Mouse (Mus musculus) cerebellum, postnatal 25 days (tissue): Measurements from ENCODE around the gene Ung.

Experiments used
- DNase-seq, 2 experiments: peaks; one replicate each; pipeline ENCODE4 v3.0.0; 2021; ENCODE audit warnings: mixed read lengths in 2 of 2

The Ung gene

DNA sequence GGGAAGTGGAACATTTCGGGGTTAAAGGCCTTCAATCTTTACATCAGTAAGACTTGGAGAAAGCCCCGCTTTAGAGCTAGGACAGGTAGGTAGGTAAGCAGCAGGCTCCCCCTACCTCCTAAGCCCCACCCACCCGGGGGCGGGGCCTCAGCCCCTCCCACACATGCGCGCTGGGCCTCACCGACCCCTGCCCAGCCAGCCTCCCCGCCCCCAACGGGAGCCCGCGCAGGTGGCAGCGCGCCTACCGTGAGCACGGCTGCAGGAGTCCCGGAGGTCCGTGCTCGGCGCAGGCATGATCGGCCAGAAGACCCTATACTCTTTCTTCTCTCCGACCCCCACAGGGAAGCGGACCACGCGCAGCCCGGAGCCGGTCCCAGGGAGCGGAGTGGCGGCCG lies at the start of gene Ung:
Gene Ung, plus strand, starts transcription at position 176 of the 395 bp plus-strand sequence.
- peak in 1 of 2 experiments; percentile 76 for DNase-seq

DNA sequence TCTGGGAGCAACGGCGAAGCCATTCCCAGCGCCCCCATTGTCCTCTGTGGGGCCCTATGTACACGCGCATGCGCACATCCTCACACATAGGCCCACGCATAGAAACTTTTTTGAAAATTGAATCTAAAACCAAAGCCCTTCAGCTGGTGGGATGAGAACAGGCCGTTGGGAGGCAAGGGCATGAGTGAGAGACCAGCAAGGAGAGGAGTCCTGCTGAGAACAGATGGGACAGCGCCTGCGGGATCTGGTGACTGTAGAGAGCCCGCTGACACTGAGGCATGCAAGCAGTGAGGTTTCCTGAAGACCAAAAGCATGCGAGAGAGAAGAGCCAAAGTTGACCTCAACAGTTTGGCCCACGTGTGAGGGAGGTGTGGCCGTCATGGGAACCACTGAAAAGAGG lies 44.7 kb upstream of the Ung start:
- peak; percentile 65 to 72 for DNase-seq

DNA sequence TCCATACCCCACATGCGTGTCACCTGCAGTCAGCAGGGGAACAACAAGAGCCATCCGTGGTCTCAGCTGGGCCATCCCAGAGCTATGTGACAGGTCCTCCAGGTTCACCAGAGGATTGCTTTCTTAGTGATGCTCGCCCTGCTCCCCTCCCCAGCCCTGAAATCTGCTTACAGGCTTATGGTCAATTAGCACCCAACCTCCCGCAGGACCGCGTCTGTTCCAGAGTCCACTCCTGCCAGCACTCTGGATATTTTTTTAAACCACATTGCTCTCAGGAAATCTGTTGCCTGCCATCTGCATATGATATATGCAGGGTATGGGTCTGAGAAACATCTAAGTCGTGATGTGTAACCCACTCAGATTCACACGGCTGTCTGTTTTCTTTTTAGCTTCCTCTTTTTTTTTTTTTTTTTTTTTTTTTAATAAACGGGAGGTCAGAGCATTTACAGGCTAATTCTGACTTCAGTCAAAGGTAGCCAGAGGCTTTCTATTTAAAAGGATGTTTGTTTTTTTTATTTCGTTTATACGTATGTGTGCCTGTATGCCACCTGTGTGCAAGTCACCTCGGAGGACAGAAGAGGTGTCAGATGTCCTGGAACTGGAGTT lies 42.2 kb upstream of the Ung start:
- peak; percentile 71 to 77 for DNase-seq

DNA sequence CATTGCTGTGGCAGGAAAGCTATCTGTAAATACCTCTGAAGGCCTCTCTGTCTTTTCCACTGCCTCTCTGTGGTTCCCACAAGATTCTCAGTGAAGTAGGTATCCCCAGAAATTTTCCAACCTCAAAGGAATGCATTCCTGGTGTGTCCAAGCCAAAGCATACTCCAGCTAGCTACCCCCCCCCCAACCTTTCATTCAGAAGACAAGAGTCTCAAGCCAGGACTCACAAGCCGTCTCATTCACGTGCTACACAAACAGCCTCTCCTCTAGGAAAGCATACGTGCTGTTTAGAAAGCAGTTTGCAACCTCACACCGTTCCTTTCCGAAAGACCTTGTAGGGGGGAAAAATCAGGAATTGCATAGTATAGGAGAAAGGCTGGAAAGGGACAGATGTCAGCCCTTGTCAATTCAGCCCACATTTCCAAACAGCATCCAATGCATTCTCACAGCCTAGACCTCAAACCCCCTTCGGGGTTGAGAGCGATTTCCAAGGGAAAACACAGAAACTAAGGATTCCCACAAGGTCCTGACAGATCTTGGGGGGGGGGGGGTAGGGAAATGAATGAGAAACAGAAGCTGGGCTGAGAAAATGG lies 39.7 kb upstream of the Ung start:
- DNase-seq: no peak

DNA sequence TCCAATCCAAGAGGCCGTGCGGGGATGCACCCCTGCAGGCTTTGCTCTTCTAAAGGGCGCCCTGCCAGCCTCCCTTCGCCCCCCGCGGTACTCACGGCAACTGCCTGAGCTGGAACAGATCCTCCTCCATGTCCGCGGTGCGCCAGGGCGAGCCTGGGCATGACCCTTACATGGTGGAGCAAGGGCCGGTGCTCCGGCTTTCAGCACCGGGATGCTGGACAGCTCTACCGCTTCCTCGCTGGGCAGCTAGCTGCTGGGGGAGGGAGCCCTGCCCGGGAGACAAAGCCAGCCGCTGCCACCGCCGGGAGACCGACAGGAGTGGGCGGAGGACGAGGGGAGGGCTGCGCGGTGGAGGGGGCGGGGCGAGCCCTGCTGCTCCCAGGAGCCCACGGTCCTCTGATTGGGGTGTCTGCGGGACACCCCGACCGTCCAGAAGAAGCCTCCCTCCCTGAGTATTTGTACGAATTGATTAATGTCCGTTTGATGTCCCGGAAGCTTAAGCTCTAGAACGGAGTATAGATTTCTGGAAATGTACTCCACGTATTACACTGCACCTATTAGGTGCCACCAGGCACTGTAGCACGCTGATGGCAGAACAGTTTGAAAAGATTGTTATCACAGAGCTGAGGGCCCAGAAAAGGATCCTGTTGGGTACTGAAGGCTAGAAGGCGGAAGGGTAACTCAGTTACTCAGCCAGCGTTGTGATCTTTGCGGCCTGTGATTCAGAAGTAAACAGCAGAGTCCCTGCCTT lies 39.0 kb upstream of the Ung start, which contains the start of gene Svop:
Gene Svop, minus strand, starts transcription at position 514 of the 751 bp plus-strand sequence.
- peak; percentile 91 to 93 for DNase-seq

DNA sequence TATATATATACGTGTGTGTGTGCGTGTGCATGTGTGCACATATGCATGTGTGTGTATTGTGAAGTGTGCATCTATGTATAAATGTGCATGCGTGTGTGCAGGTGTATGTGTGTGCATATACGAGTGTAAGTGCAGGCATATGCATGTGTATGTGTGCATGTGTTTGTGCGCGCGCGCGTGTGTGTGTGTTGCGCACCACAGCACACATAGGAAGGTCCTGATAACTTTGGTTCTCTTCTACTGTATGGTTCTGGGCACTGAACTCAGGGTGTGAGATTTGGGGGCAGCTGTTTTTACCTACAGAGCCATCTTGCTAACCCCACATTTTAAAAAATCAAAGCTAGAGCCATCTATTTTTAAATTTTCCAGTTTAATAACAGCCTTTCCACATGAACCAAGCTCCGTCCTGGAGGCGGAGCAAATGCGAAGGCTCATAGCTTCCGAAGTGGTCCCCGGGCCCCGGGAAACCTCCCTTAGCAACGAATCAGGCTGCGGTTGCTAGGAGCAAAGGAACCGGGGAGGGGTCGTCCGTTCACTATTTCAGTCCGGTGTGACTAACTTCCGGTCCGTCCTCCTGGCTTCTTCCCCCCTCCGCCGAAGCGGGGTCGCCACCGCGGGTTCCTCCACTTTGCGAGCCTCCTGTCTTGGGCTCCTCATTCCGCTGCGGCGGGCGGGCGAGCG lies 30.3 kb upstream of the Ung start:
- peak; percentile 93 to 97 for DNase-seq

DNA sequence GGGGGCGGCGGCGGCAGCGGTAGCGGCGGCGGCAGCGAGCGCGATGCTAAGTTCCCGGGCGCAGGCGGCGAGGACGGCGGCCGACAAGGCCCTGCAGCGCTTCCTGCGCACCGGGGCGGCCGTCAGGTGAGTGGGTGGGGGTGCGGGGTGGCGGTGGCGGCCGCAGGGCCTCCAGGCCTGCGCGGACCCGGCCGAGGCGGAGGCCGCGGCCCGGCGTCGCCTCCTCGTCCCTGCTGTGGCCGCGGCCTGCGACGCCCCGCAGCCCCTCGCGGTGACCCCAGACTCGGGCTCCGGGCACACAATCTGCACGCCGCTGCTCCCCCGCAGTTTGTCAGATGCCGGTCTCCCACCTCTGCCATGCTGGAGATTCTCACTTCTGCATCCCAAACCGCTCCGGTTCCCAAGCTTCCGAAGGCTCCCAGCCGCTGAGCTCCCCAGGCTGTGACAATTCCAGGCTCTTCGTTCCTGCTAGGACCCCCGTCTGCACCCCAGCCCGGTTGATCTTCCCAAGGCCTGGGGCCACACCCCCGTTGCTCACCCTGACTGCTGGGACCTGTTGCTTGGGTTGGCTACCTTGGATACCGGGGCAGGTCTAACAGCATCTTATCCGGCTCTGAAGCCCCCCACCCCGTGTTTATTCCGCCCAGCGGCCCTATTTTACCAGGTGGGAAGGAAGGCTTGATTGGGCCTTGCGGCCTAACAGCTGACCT lies 29.6 kb upstream of the Ung start:
- no peak for DNase-seq

DNA sequence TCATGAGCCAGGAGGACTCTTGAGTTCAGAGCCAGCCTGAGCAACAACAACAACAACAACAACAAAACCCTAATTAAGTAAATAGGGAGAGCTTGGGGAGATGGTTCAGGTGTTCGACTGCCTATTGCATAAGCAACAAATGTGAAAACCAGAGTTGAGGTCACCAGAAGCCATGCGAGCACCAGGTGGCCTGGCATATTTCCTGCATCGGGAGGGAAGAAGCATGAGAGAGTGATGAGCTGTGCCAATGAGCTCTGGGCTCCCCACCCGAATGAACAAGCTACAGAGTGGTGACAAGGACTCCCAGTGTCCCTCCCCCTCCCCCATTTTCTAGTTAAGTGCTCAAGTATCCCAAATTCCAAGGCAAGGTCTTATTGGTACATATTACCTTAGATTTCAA lies 28.3 kb upstream of the Ung start:
- peak; percentile 38 to 60 for DNase-seq

DNA sequence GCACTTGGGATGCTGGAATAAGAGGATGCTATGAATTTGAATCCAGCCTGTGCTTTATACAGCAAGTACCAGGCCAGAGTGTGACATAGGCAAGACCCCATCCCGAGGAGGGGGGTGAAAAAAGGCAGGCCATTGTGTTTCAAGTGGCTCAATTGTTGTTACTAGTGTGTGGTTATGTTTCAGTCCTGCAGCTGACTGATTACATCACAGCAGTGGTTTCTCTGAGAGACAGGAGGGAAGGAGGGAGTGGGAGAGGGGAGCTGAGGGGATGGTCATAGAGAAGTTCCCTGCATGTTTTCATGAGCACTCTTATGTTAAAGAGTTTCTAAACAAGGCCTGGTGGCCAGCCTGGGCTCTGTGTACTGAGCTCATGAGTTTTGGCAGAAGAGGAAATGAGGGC lies 27.4 kb upstream of the Ung start:
- no peak for DNase-seq

DNA sequence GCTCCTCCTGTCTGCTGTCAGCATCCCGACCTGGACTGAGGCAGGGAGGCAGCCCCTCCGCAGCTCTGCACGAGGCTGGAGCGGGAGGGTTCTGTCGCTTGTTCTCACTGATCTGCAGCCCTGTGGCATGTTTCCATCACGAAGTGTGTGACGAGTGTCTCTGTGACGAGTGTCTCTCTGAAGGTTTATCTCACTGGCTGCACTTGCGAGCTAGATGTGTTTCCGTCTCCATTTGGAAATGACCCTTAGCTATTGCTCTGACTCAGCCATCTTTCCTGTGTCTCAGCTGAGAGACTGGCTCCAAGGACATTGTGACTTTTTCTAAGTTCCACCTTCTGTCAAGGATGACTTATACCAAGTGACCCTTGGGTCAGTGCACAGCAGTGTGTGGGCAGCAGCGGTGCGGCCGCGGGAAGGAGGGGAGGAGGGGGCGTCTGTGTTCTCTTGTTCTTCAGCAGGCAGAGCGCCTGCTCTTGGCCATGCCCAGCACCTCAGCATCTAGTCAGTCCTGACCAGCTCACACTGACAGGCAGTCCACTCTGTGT lies 23.7 kb upstream of the Ung start:
- DNase-seq: peak in 1 of 2 experiments; percentile 4

DNA sequence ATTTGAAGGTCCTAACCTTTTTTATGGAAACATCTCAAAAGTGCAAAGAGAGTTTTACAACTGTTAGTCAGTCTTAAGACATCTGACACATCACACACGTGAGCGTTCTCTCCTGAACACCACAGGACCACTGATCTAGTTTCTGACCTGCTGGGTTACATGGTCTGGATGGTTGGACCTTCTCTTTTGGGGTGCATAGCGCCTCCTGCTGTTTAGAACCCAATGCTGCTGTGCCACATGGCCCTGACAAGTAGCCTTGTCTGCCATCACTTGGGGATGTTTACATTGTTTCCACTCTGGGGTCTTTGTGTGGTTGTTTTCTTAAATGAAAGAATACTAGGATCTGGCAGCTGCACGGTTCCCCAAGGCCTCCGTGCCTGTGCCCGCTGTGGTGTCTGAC lies 16.9 kb upstream of the Ung start:
- DNase-seq: no peak

DNA sequence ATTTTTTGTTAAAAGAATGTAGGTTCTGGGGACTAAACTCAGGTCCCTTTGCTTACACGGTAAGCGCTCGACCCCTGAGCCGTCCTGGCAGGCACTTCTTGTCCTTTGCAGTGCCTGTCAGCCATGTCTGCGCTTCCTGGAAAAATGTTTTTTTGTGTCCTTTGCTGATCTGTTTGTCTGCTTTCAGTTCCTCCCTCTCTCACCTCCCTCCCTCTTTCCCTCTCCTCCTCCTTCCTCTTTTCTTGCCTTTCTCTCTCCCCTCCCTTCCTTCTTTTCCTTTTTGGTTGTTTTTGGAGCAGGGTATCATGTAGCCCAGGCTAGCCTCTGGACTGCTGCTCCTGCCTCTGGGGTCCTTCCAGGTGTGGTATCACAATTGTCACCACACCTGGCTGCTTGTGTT lies 15.2 kb upstream of the Ung start:
- DNase-seq: no peak

DNA sequence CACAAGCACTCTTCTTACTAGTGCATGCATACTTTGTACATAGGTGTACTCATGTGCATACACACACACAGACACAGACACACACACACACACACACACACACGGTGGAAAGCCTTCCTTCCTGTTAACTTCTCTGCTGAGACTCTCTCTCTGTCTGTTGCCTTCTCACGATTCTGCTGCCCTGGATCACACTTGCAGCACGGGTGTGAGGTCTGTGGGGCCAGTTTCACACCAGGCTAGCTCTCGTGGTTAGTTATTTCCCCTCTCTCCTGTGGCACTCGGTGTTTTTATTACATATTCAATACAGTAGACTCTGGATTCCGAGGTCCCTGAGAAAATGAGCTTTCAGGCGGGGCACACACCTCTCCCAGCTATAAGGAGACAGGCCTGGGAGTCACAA lies 13.6 kb upstream of the Ung start:
- DNase-seq: no peak

DNA sequence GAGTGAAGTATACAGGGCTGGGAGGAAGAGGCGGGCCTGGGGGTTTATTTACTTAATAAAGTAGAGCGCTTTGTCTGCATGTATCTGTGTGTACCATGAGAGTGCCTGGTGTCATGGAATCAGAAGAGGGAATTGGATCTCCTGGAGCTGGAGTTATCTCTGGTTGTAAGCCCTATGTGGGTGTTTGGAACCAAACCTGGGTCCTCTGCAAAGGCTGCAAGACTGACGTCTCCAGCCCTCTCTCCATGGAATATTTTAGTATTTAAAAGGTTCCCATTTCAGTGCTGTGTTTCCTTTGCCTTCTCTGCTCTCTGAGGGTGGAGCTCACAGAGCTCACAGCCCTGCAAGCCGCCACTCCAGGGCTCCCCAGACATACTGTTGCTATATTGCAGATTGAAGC lies 10.4 kb upstream of the Ung start:
- no peak for DNase-seq

DNA sequence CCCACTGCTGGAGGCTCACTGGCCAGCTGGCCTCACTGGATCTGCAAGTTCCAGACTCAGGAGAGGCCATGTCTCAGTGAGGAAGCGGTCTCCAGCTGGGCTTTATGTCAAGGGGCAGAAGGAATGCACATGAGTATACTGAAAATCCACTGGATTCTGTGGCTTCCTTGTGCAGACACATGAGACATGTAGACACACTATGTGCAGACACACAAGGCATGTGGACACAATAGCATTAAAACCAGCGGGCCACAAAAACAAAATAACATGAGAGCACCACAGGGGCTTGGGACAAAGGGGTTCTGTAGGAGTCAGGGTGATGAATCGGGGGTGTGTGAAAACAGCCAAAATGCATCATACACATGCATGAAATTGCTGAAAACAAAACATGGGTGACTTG lies 4.2 kb upstream of the Ung start:
- no peak for DNase-seq

DNA sequence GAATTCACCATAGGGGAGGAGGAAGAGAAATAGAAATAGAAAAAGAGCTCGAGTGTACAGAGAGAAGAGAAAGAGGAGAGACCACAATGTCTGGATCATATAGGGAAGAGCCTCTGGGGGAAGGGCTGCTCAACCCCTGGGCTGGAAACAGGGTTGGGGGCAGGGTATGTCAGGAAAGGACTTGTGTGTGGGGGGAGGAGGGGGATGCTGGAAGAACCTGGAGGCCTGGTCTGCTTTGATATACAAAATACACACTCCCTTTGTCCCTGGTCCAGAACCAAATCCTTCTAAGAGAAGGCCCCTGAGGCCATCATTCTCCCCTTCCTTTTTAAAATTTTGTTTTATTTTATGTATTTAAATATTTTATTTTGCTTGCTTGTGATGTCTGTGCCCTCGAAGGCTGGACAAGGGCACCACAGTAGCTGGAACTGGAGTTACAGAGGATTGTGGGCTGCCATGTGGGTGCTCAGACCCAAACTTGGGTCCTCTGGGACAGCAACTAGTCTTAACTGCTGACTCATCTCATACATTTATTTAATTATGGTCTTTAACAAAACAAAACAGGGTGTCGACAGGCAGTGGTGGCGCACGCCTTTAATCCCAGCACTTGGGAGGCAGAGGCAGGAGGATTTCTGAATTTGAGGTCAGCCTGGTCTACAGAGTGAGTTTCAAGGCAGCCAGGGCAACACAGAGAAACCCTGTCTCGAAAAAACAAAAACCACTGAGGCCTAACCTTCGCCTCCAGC lies 3.5 kb upstream of the Ung start:
- DNase-seq: no peak

DNA sequence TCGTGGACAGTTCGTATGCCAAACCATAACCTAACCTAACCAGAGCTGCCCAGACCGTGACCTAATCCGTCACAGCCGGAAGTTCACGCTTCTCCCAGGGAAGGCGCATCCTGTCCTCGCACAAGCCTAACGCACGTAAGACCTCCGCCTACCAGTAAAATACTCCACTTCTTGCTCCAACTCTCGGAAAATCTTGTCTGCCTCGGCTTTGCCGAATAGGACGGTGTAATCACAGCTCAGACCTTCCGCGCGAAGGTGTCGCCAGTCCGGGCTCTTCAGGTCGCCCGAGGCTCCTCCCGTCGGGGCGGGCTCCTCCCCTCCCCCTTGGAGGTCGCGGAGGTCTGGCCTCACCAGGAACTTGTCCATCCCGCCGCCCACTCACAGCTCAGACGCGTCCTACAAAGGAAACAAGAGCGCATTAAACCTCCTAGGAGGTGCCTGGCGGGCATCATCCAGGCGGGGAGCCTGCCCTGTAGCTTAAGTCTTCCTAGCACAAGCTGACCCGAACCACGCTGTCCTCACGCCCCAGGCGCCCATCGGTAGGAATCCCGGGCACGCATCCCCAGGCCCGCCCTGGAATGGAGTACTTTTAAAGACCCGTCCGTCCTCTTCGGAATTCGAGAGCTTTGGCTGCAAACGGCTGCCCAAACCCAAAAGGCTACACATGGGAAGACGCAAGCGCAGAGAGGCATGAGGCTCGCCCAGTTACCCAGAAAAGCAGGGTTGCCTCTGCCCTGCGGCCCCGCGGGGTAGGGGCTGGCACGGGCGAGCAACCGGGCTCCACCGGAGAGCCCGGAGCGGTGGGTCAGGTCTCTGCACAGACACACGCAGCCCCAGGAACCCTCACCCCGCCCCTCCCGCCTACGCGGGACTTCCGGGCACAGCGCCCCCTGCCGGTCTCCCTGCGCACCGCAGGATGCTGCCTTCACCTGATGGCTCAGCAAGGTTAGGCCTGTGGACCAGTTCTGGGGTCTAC lies 2.5 kb upstream of the Ung start, which contains the start of gene Alkbh2:
Gene Alkbh2, minus strand, starts transcription at position 845 of the 976 bp plus-strand sequence.
- DNase-seq: peak; percentile 91 to 93

DNA sequence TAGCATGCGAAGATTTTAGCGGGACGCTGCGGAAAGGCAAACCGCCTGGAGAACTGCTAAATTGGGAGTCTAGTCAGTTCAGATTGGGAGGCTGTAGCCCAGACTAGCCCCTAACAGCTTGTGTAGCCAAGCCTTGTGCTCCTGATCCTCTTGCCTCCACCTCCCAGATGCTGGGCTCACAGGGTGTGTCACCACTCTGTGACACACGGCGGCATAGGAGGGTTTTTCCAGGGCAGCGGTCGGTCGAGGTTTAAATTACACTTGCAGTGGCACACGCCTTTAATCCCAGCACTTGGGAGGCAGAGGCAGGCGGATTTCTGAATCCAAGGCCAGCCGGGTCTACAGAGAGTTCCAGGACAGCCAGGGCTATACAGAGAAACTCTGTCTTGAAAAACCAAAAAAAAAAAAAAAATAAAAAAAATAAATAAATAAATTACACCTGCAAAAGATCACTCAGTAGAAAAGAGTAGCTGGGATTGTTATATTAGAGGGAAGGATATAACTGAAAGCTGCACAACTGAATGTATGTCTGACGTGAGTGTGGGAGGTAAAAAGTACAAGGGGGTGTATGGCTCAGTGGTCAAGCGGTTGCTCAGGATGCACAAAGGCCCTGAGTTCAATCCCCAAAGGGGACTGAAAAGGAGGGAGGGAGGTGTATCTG lies 506 bp upstream of the Ung start:
- DNase-seq: no peak

DNA sequence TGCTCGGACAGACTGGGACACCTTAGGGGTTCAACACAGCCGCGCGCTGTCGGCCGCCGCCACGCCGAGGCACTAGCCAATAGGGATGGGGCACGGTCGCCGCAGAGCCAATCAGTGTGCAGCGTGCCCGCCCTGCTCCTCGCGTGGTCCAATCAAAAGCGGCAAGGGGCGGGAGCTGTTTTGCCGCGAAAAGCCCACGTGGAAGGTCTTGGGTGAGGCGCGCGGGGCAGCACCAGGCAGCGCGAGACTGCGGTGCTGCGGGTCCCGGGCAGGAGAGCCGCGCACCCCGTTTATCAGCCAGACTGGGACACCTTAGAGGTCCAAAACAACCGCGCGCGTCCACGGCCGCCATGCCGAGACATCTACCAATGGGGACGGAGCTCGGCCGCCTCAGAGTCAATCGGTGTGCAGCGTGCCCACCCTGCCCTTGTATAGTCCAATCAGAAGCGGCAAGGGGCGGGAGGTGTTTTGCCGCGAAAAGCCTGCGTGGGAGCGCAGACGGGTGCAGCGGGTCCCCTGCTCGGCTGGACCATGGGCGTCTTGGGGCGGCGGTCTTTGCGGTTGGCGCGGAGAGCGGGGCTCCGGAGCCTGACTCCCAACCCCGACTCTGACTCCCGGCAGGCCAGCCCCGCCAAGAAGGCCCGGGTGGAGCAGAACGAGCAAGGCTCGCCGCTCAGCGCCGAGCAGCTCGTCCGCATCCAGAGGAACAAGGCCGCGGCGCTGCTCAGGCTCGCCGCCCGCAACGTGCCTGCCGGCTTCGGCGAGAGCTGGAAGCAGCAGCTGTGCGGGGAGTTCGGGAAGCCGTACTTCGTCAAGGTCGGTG lies 723 bp downstream of the Ung start:
- peak; percentile 97 to 98 for DNase-seq
